In the genomic region with DNA sequence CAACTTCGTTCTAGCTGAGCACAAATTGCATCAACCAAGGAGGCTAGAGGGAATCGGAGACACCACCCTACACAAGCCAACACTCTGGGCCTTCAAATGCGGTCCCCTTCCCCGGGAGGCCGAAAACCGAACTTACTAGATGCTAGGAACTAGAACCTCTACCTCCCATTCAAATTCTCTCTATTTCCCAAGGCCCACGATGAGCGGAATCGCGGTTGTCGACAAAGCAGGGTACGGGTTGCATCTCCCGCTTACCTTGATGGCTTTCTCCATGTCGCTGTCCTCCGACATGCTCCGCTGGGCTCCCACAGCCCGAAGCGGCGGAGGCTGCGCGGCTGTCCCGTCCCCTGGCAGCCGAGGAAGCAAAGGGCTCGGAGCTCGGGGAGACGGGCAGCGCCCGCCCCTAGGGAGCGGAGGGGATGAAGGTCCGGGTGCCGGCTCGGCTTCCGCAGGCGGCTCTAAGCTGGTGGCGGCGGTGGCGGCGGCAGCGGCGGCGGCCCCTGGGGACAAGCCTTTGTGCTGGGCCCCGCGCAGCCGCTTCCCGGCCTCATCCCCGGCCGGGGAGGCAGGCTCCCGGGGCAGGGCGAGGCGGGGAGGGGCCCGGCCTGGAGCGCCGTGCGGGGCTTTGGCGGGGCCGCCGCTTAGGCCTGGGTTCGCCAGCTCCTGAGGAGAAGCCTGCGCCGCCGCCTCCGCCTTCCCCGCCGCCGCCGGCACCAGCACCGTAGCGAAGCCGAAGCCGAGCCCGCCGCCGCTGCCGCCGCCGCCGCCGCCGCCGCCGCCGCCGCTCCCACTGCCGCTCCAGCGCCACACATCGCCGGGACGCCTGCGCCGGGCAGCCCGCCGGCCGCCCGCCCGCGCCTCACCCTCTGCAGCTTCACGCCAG, we compare ENCODE assay signal across 8 mouse cellular contexts. TPM values are rescaled to one million over a fixed set of nuclear protein-coding genes. Genes with fewer than 3 reads are reported as not detected.
DNase-seq lines count a peak whose midpoint lies in the region; ATAC-seq and TF ChIP-seq lines count a peak whose summit lies in the region.
"Had no signal": no experiment of that assay in that cellular context is flagged by ENCODE, and none has a peak within 500 bp of the region (broad histone marks: within the 10 kb centered on the region; RNA-seq: fewer than 3 reads in every experiment).

TSS of gene Adam1a (minus strand) at position 573 of the 883 bp plus-strand sequence.
TSS of gene Gm42878 (minus strand) at position 573 of the 883 bp plus-strand sequence.

- no peaks in the 10 kb centered on the region for H3K36me3 ChIP-seq in kidney, embryonic 15.5 days
- H3K36me3 ChIP-seq in megakaryocyte, embryonic 14.5 days (replicated peaks; ENCODE audit: low read length): peaks cover 7% of the 10 kb centered on the region
- no peaks in the 10 kb centered on the region for H3K36me3 ChIP-seq in stomach, embryonic 16.5 days (ENCODE audit: control insufficient read depth, insufficient read depth, low read length)

- DNase-seq in ovary, postnatal 14 days (ENCODE audit: low spot score): peak; percentile 18
- no peak for DNase-seq in ovary, postnatal 36 days (ENCODE audit: low spot score)
- peak; percentile 49 to 68 for DNase-seq in adrenal gland, postnatal 36 days
- peak; percentile 67 for DNase-seq in gastrocnemius, adult 2 months

- H3K27me3 ChIP-seq in kidney, embryonic 15.5 days: no peaks in the 10 kb centered on the region
- no peaks in the 10 kb centered on the region for H3K27me3 ChIP-seq in megakaryocyte, embryonic 14.5 days (replicated peaks)
- no peaks in the 10 kb centered on the region for H3K27me3 ChIP-seq in stomach, embryonic 16.5 days (ENCODE audit: control insufficient read depth, insufficient read depth, low read length)

- peak; percentile 65 for ATAC-seq in kidney, embryonic 15.5 days (replicated peaks; ENCODE audit: low FRiP score)
- ATAC-seq in stomach, embryonic 16.5 days (ENCODE audit: insufficient read depth, low FRiP score): peak; percentile 65

- intact Hi-C loops in gastrocnemius, adult 2 months (cut with DNase I): loop anchor here (5.0 kb wide), 1 partner anchor 57 kb away; no protein-coding TSS in a partner anchor

- peak within 1 kb of the TSS; percentile 99 for H3K27ac ChIP-seq in gastrocnemius, adult 2 months
- peak within 1 kb of the TSS; percentile 97 for H3K27ac ChIP-seq in kidney, embryonic 15.5 days
- peak within 1 kb of the TSS; percentile 84 for H3K27ac ChIP-seq in stomach, embryonic 16.5 days (ENCODE audit: low read length)

- TF ChIP-seq CTCF in gastrocnemius, adult 2 months (IDR thresholded peaks at IDR 0.05): no peak

- H3K4me1 ChIP-seq in kidney, embryonic 15.5 days: peaks cover 29% of the 10 kb centered on the region
- H3K4me1 ChIP-seq in megakaryocyte, embryonic 14.5 days: peaks cover 60% of the 10 kb centered on the region
- H3K4me1 ChIP-seq in stomach, embryonic 16.5 days (ENCODE audit: control insufficient read depth, insufficient read depth, low read length): peaks cover 16% of the 10 kb centered on the region

- peak within 1 kb of the TSS; percentile 99 for H3K4me3 ChIP-seq in gastrocnemius, adult 2 months
- H3K4me3 ChIP-seq in kidney, embryonic 15.5 days (replicated peaks): peak within 1 kb of the TSS; percentile 99
- peak within 1 kb of the TSS; percentile 96 for H3K4me3 ChIP-seq in megakaryocyte, embryonic 14.5 days (replicated peaks)
- H3K4me3 ChIP-seq in stomach, embryonic 16.5 days (replicated peaks; ENCODE audit: low read length): peak within 1 kb of the TSS; percentile 99

- under 1% methylated on average over 94 of the region's 97 CpGs for WGBS in kidney, embryonic 15.5 days
- WGBS in stomach, embryonic 16.5 days: under 1% methylated on average over 58 of the region's 97 CpGs

- H3K9ac ChIP-seq in kidney, embryonic 15.5 days: peak within 1 kb of the TSS; percentile 99
- H3K9ac ChIP-seq in stomach, embryonic 16.5 days (ENCODE audit: low read length): peak within 1 kb of the TSS; percentile 97

- H3K9me3 ChIP-seq in kidney, embryonic 15.5 days (replicated peaks): no peaks in the 10 kb centered on the region; the same call in 1 of the 2 replicates
- H3K9me3 ChIP-seq in megakaryocyte, embryonic 14.5 days: no peaks in the 10 kb centered on the region
- H3K9me3 ChIP-seq in stomach, embryonic 16.5 days (replicated peaks; ENCODE audit: control insufficient read depth, low read length): no peaks in the 10 kb centered on the region

- H3K4me2 ChIP-seq in kidney, embryonic 15.5 days: peak within 1 kb of the TSS; percentile 86
- H3K4me2 ChIP-seq in stomach, embryonic 16.5 days (ENCODE audit: low read depth, low read length): peak within 1 kb of the TSS; percentile 96

RNA-seq across cellular contexts. Expression of gene Adam1a, which starts in this region (rescaled TPM):
- 1 to 10 TPM; 4.1 to 5.5 TPM for total RNA-seq in adrenal gland, postnatal 36 days (2021)
- 1 to 10 TPM; 2.0 to 3.0 TPM for total RNA-seq in gastrocnemius, adult 2 months (2021)
- polyA plus RNA-seq in kidney, embryonic 15.5 days (2015; fragmentation: Nextera tagmentation; extraction: Ambion mirVana): 1.4 and 1.9 TPM in 2 replicates
- polyA plus RNA-seq in megakaryocyte, embryonic 14.5 days (2012; ENCODE audit: insufficient read depth, low replicate concordance): not detected in 2 replicates
- polyA plus RNA-seq in stomach, embryonic 16.5 days (2015; fragmentation: Nextera tagmentation; extraction: Ambion mirVana): 0.81 and 1.3 TPM in 2 replicates

RNA-seq across cellular contexts. Expression of gene Gm42878, which starts in this region (rescaled TPM):
- total RNA-seq in adrenal gland, postnatal 36 days (2021): not detected
- not detected for total RNA-seq in gastrocnemius, adult 2 months (2021)
- not detected in 2 replicates for polyA plus RNA-seq in kidney, embryonic 15.5 days (2015; fragmentation: Nextera tagmentation; extraction: Ambion mirVana)
- not detected in 2 replicates for polyA plus RNA-seq in megakaryocyte, embryonic 14.5 days (2012; ENCODE audit: insufficient read depth, low replicate concordance)
- 0.54 TPM in 1 of 2 replicates, not detected in the other for polyA plus RNA-seq in stomach, embryonic 16.5 days (2015; fragmentation: Nextera tagmentation; extraction: Ambion mirVana)
- total RNA-seq: heart, adult 18-20 months had no signal
